Mouse (Mus musculus): ENCODE data around the gene Pptc7. TPM values are rescaled to one million over a fixed set of nuclear protein-coding genes. Genes with fewer than 3 reads are reported as not detected.

Pptc7 gene
- polyA plus RNA-seq, 1 experiment from 2014 or later = 8.3 TPM

- H3K4me3 ChIP-seq (ENCODE audit: low read depth, low read length) = no peak overlapping the region
- H3K27ac ChIP-seq (replicated peaks; ENCODE audit: low read depth, low read length) = no peak overlapping the region
- DNase-seq (ENCODE audit: low spot score) = no peak
- H3K9ac ChIP-seq (replicated peaks; ENCODE audit: low read length) = no peak overlapping the region
- no peaks in the 10 kb centered on the region for H3K36me3 ChIP-seq (replicated peaks; ENCODE audit: control insufficient read depth, insufficient read depth, low read depth, low read length)
- 88% methylated on average over 3 of the region's 3 CpGs for WGBS
- no peaks in the 10 kb centered on the region for H3K4me1 ChIP-seq (ENCODE audit: control insufficient read depth, insufficient read depth, low read length)
- H3K4me2 ChIP-seq (ENCODE audit: low read depth, low read length) = no peak overlapping the region
- no peaks in the 10 kb centered on the region for H3K9me3 ChIP-seq (replicated peaks; ENCODE audit: control insufficient read depth, low read length)
- no peaks in the 10 kb centered on the region for H3K27me3 ChIP-seq (ENCODE audit: control insufficient read depth, insufficient read depth, low read length)
- no peak for ATAC-seq (replicated peaks; ENCODE audit: insufficient number of reproducible peaks, low FRiP score, low TSS enrichment, low read depth)
Measured at GRCm38 (mm10) chr5:122306536-122306935, 22.4 kb downstream of the Pptc7 start.

- Histone ChIP-seq H3K4me1 (ENCODE audit: control insufficient read depth, insufficient read depth, low read length) (no peaks in the 10 kb centered on the region), H3K9me3 (replicated peaks; ENCODE audit: control insufficient read depth, low read length) (no peaks in the 10 kb centered on the region), H3K36me3 (replicated peaks; ENCODE audit: control insufficient read depth, insufficient read depth, low read depth, low read length) (no peaks in the 10 kb centered on the region), H3K9ac (replicated peaks; ENCODE audit: low read length) (no peak overlapping the region), H3K27ac (replicated peaks; ENCODE audit: low read depth, low read length) (no peak overlapping the region), H3K27me3 (ENCODE audit: control insufficient read depth, insufficient read depth, low read length) (no peaks in the 10 kb centered on the region), H3K4me3 (ENCODE audit: low read depth, low read length) (no peak overlapping the region), H3K4me2 (ENCODE audit: low read depth, low read length) (no peak overlapping the region)
- DNase-seq (ENCODE audit: low spot score) (no peak), ATAC-seq (replicated peaks; ENCODE audit: insufficient number of reproducible peaks, low FRiP score, low TSS enrichment, low read depth) (no peak)
- WGBS = 89% methylated on average over 8 of the region's 8 CpGs
Measured at GRCm38 (mm10) chr5:122310699-122311098, 26.5 kb downstream of the Pptc7 start.

GRCm38 (mm10) chr5:122311692-122312091 is 27.5 kb downstream of the Pptc7 start:
- Histone ChIP-seq H3K4me1 (ENCODE audit: control insufficient read depth, insufficient read depth, low read length) (no peaks in the 10 kb centered on the region), H3K4me3 (ENCODE audit: low read depth, low read length) (no peak overlapping the region), H3K27me3 (ENCODE audit: control insufficient read depth, insufficient read depth, low read length) (no peaks in the 10 kb centered on the region), H3K9ac (replicated peaks; ENCODE audit: low read length) (no peak overlapping the region), H3K27ac (replicated peaks; ENCODE audit: low read depth, low read length) (no peak overlapping the region), H3K9me3 (replicated peaks; ENCODE audit: control insufficient read depth, low read length) (no peaks in the 10 kb centered on the region), H3K4me2 (ENCODE audit: low read depth, low read length) (no peak overlapping the region), H3K36me3 (replicated peaks; ENCODE audit: control insufficient read depth, insufficient read depth, low read depth, low read length) (no peaks in the 10 kb centered on the region)
- no peak for ATAC-seq (replicated peaks; ENCODE audit: insufficient number of reproducible peaks, low FRiP score, low TSS enrichment, low read depth)
- 72% methylated on average over 7 of the region's 7 CpGs for WGBS
- DNase-seq (ENCODE audit: low spot score) = no peak

- H3K9me3 ChIP-seq (replicated peaks; ENCODE audit: control insufficient read depth, low read length) = no peaks in the 10 kb centered on the region
- DNase-seq (ENCODE audit: low spot score) (no peak), ATAC-seq (replicated peaks; ENCODE audit: insufficient number of reproducible peaks, low FRiP score, low TSS enrichment, low read depth) (no peak)
- no peak overlapping the region for H3K4me2 ChIP-seq (ENCODE audit: low read depth, low read length)
- H3K4me3 ChIP-seq (ENCODE audit: low read depth, low read length) = no peak overlapping the region
- 90% methylated on average over 4 of the region's 4 CpGs for WGBS
- H3K9ac ChIP-seq (replicated peaks; ENCODE audit: low read length) = no peak overlapping the region
- no peaks in the 10 kb centered on the region for H3K27me3 ChIP-seq (ENCODE audit: control insufficient read depth, insufficient read depth, low read length)
- H3K36me3 ChIP-seq (replicated peaks; ENCODE audit: control insufficient read depth, insufficient read depth, low read depth, low read length) = no peaks in the 10 kb centered on the region
- H3K27ac ChIP-seq (replicated peaks; ENCODE audit: low read depth, low read length) = no peak overlapping the region
- no peaks in the 10 kb centered on the region for H3K4me1 ChIP-seq (ENCODE audit: control insufficient read depth, insufficient read depth, low read length)
Measured at GRCm38 (mm10) chr5:122312346-122312745, 28.2 kb downstream of the Pptc7 start.

- 90% methylated on average over 17 of the region's 17 CpGs for WGBS
- Histone ChIP-seq H3K27me3 (ENCODE audit: control insufficient read depth, insufficient read depth, low read length) (no peaks in the 10 kb centered on the region), H3K4me1 (ENCODE audit: control insufficient read depth, insufficient read depth, low read length) (no peaks in the 10 kb centered on the region), H3K4me3 (ENCODE audit: low read depth, low read length) (no peak overlapping the region), H3K36me3 (replicated peaks; ENCODE audit: control insufficient read depth, insufficient read depth, low read depth, low read length) (no peaks in the 10 kb centered on the region), H3K9me3 (replicated peaks; ENCODE audit: control insufficient read depth, low read length) (no peaks in the 10 kb centered on the region), H3K9ac (replicated peaks; ENCODE audit: low read length) (no peak overlapping the region), H3K4me2 (ENCODE audit: low read depth, low read length) (no peak overlapping the region), H3K27ac (replicated peaks; ENCODE audit: low read depth, low read length) (no peak overlapping the region)
- ATAC-seq (replicated peaks; ENCODE audit: insufficient number of reproducible peaks, low FRiP score, low TSS enrichment, low read depth) (no peak), DNase-seq (ENCODE audit: low spot score) (no peak)
Measured at GRCm38 (mm10) chr5:122312942-122313684, 28.9 kb downstream of the Pptc7 start.

- H3K9ac ChIP-seq (replicated peaks; ENCODE audit: low read length) = no peak overlapping the region
- DNase-seq (ENCODE audit: low spot score) = no peak
- no peaks in the 10 kb centered on the region for H3K4me1 ChIP-seq (ENCODE audit: control insufficient read depth, insufficient read depth, low read length)
- H3K27me3 ChIP-seq (ENCODE audit: control insufficient read depth, insufficient read depth, low read length) = no peaks in the 10 kb centered on the region
- H3K4me3 ChIP-seq (ENCODE audit: low read depth, low read length) = no peak overlapping the region
- H3K9me3 ChIP-seq (replicated peaks; ENCODE audit: control insufficient read depth, low read length) = no peaks in the 10 kb centered on the region
- H3K36me3 ChIP-seq (replicated peaks; ENCODE audit: control insufficient read depth, insufficient read depth, low read depth, low read length) = no peaks in the 10 kb centered on the region
- no peak overlapping the region for H3K4me2 ChIP-seq (ENCODE audit: low read depth, low read length)
- H3K27ac ChIP-seq (replicated peaks; ENCODE audit: low read depth, low read length) = no peak overlapping the region
- ATAC-seq (replicated peaks; ENCODE audit: insufficient number of reproducible peaks, low FRiP score, low TSS enrichment, low read depth) = no peak; the same call in 1 of the 2 replicates
- 66% methylated on average over 20 of the region's 20 CpGs for WGBS
Measured at GRCm38 (mm10) chr5:122314966-122315667, 31.0 kb downstream of the Pptc7 start.

GRCm38 (mm10) chr5:122317329-122318045 is 33.3 kb downstream of the Pptc7 start:
- 77% methylated on average over 11 of the region's 11 CpGs for WGBS
- no peaks in the 10 kb centered on the region for H3K27me3 ChIP-seq (ENCODE audit: control insufficient read depth, insufficient read depth, low read length)
- DNase-seq (ENCODE audit: low spot score) = no peak

GRCm38 (mm10) chr5:122318100-122318499 is 33.9 kb downstream of the Pptc7 start:
- no peaks in the 10 kb centered on the region for H3K9me3 ChIP-seq (replicated peaks; ENCODE audit: control insufficient read depth, low read length)
- peak; percentile 10 for DNase-seq (ENCODE audit: low spot score)
- 73% methylated on average over 3 of the region's 3 CpGs for WGBS
- H3K27me3 ChIP-seq (ENCODE audit: control insufficient read depth, insufficient read depth, low read length) = no peaks in the 10 kb centered on the region
- H3K36me3 ChIP-seq (replicated peaks; ENCODE audit: control insufficient read depth, insufficient read depth, low read depth, low read length) = no peaks in the 10 kb centered on the region
- H3K4me3 ChIP-seq (ENCODE audit: low read depth, low read length) = no peak overlapping the region
- no peak overlapping the region for H3K9ac ChIP-seq (replicated peaks; ENCODE audit: low read length)
- no peak overlapping the region for H3K4me2 ChIP-seq (ENCODE audit: low read depth, low read length)
- H3K27ac ChIP-seq (replicated peaks; ENCODE audit: low read depth, low read length) = no peak overlapping the region
- ATAC-seq (replicated peaks; ENCODE audit: insufficient number of reproducible peaks, low FRiP score, low TSS enrichment, low read depth) = no peak
- H3K4me1 ChIP-seq (ENCODE audit: control insufficient read depth, insufficient read depth, low read length) = no peaks in the 10 kb centered on the region

More at GRCm38 (mm10) chr5:122317329-122318045, 33.3 kb downstream of the Pptc7 start:
- no peak overlapping the region for H3K4me3 ChIP-seq (ENCODE audit: low read depth, low read length)
- no peak overlapping the region for H3K9ac ChIP-seq (replicated peaks; ENCODE audit: low read length)
- H3K4me2 ChIP-seq (ENCODE audit: low read depth, low read length) = no peak overlapping the region
- ATAC-seq (replicated peaks; ENCODE audit: insufficient number of reproducible peaks, low FRiP score, low TSS enrichment, low read depth) = no peak
- no peaks in the 10 kb centered on the region for H3K9me3 ChIP-seq (replicated peaks; ENCODE audit: control insufficient read depth, low read length)
- H3K4me1 ChIP-seq (ENCODE audit: control insufficient read depth, insufficient read depth, low read length) = no peaks in the 10 kb centered on the region
- H3K27ac ChIP-seq (replicated peaks; ENCODE audit: low read depth, low read length) = no peak overlapping the region
- no peaks in the 10 kb centered on the region for H3K36me3 ChIP-seq (replicated peaks; ENCODE audit: control insufficient read depth, insufficient read depth, low read depth, low read length)

Measured in embryonic facial prominence, embryonic 11.5 days (tissue).